Mouse (Mus musculus) heart, embryonic 14.5 days (tissue): ENCODE data around the gene Sdr9c7. TPM values are rescaled to one million over a fixed set of nuclear protein-coding genes. Genes with fewer than 3 reads are reported as not detected.

ENCODE experiments used
- ATAC-seq: fragments of 200-750 bp; cut with Nextera tagmentation; 2 replicates; pipeline ENCODE4 v1.8.0; 2017; ENCODE audit warnings: low read depth, moderate TSS enrichment; ENCODE audit not compliant: insufficient number of reproducible peaks, insufficient read depth, low FRiP score
- H3K27ac ChIP-seq, 2 experiments: fragments of 200-500 bp in 1 of 2; fragments of 300-500 bp in 1 of 2; sonication (generic) in 1 of 2; replicated peaks in 1 of 2; 2 replicates each; pipeline ENCODE4 v1.5.1; 2012 to 2014; ENCODE audit warnings: low read depth in 2 of 2, low read length in 2 of 2, control low read depth in 1 of 2, mild to moderate bottlenecking in 1 of 2, mixed read lengths in 1 of 2; ENCODE audit not compliant: control insufficient read depth in 1 of 2, insufficient read depth in 1 of 2
- H3K27me3 ChIP-seq: fragments of 300-500 bp; sonication (generic); 2 replicates; pipeline ENCODE4 v1.6.1; 2014; ENCODE audit warnings: mild to moderate bottlenecking, low read length, control low read depth; ENCODE audit not compliant: control insufficient read depth, insufficient read depth
- H3K36me3 ChIP-seq: fragments of 300-500 bp; sonication (generic); 2 replicates; pipeline ENCODE4 v1.6.1; 2014; ENCODE audit warnings: mild to moderate bottlenecking, control low read depth, low read length, mixed read lengths; ENCODE audit not compliant: control insufficient read depth, insufficient read depth
- H3K4me1 ChIP-seq, 2 experiments: fragments of 200-500 bp in 1 of 2; fragments of 300-500 bp in 1 of 2; sonication (generic) in 1 of 2; 2 replicates each; pipeline ENCODE4 v1.6.1; 2012 to 2014; ENCODE audit warnings: low read length in 2 of 2, control low read depth in 1 of 2, mixed read lengths in 1 of 2; ENCODE audit not compliant: control insufficient read depth in 2 of 2, insufficient read depth in 2 of 2
- H3K4me2 ChIP-seq: fragments of 300-500 bp; sonication (generic); 2 replicates; pipeline ENCODE4 v1.6.1; 2014; ENCODE audit warnings: mild to moderate bottlenecking, low read length
- H3K4me3 ChIP-seq, 2 experiments: fragments of 200-500 bp in 1 of 2; fragments of 300-500 bp in 1 of 2; sonication (generic) in 1 of 2; 2 replicates each; pipeline ENCODE4 v1.5.1; 2012 to 2014; ENCODE audit warnings: low read length in 2 of 2, mild to moderate bottlenecking in 2 of 2, control low read depth in 1 of 2, low read depth in 1 of 2, moderate library complexity in 1 of 2; ENCODE audit not compliant: control insufficient read depth in 1 of 2, insufficient read depth in 1 of 2
- H3K9ac ChIP-seq: fragments of 300-500 bp; sonication (generic); 2 replicates; pipeline ENCODE4 v1.6.1; 2014; ENCODE audit warnings: mild to moderate bottlenecking, low read length
- H3K9me3 ChIP-seq: fragments of 300-500 bp; sonication (generic); 2 replicates; pipeline ENCODE4 v1.6.1; 2016; ENCODE audit warnings: low read length, control low read depth; ENCODE audit not compliant: control insufficient read depth
- WGBS: fragments of 180-500 bp; shearing (Covaris S2); extraction: QIAGEN DNeasy Blood & Tissue Kit; methylation state at CpG from one replicate; pipeline ENCODE4 v1.1.7; 2014; 5-methylcytosine and 5-hydroxymethylcytosine counted together
- polyA plus RNA-seq: library from polyadenylated mRNA; unstranded; fragments of >200 nt; fragmentation: Nextera tagmentation; extraction: Ambion mirVana; gene quantifications from 2 replicates; pipeline ENCODE4 v1.2.1, GENCODE M21; 2014

Gene Sdr9c7
- polyA plus RNA-seq, 1 experiment from 2014 or later, result not detected

GRCm38 (mm10) chr10:127878262-127879057, 19.9 kb upstream of the Sdr9c7 start:
- WGBS, result 50% methylated on average over 3 of the region's 3 CpGs
- H3K36me3 ChIP-seq, result no peaks in the 10 kb centered on the region
- no peaks in the 10 kb centered on the region for H3K27me3 ChIP-seq
- H3K4me3 ChIP-seq, result no peak overlapping the region
- H3K4me2 ChIP-seq, result no peak overlapping the region
- H3K27ac ChIP-seq, result no peak overlapping the region
- ATAC-seq, result no peak; the same call in 1 of the 2 replicates
- H3K4me1 ChIP-seq, result peaks cover 5 to 7% of the 10 kb centered on the region in 2 experiments
- H3K9me3 ChIP-seq, result no peaks in the 10 kb centered on the region
- no peak overlapping the region for H3K9ac ChIP-seq

DNA sequence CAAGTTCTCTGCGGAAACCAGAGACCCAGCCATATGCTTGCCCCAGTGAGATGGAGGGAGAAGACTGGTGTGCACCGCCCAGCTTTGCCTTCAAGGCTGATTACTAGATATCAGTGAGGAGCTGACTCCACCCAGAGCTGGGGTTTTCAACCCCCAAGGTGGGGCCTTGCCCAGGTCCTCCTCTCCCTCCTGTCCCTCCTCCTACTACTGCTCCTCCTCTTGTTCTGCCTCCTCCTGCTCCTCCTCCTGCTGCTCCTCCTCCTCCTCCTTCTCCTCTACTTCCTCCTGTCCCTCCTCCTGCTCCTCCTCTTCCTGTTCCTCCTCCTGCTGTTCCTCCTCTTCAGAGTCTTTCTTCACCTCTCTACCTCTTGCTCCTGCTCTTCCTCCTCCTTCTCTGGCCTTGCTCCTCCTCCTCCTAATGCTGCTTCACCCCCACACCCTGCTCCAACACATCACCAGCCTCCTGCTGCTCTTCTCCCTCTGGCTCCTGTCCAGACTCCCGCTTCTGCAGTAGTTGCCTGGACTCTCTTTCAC, 19.1 kb upstream of the Sdr9c7 start:
- H3K9me3 ChIP-seq, result no peaks in the 10 kb centered on the region

DNA sequence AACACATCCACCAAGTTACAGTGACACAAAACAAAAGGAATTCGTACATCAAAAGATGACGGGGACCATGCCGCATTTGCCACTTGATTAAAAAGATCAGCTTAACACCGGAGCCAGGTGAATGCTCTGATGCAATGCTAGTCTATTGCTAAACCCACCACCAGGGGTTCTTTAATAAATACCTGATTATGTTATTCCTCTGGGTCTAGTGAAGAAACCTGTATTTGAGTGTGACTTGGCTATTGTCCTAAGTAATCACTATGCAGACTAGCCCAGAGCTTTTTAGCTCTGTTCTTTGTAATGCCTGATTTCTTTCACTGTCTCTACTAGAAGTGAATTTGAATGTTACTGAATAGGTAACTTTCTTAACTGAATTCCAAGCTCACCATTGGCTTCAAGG, 17.3 kb upstream of the Sdr9c7 start:
- Histone ChIP-seq H3K4me2 (no peak overlapping the region), H3K9me3 (no peaks in the 10 kb centered on the region), H3K4me1 (peaks cover 5 to 7% of the 10 kb centered on the region in 2 experiments), H3K27ac (no peak overlapping the region), H3K4me3 (no peak overlapping the region), H3K36me3 (no peaks in the 10 kb centered on the region), H3K27me3 (no peaks in the 10 kb centered on the region), H3K9ac (no peak overlapping the region)
- WGBS, result 79% methylated on average over 4 of the region's 4 CpGs
- no peak for ATAC-seq

More for the DNA sequence above, 19.1 kb upstream of the Sdr9c7 start:
- Histone ChIP-seq H3K4me3 (no peak overlapping the region), H3K4me2 (no peak overlapping the region), H3K36me3 (no peaks in the 10 kb centered on the region), H3K27me3 (no peaks in the 10 kb centered on the region), H3K27ac (peak overlapping the region in 1 of 2 experiments; percentile 14; a peak in 1 of 4 replicates), H3K4me1 (peaks cover 5 to 7% of the 10 kb centered on the region in 2 experiments), H3K9ac (no peak overlapping the region)
- WGBS, result 64% methylated on average over 3 of the region's 3 CpGs
- no peak for ATAC-seq

GRCm38 (mm10) chr10:127886551-127886950, 11.8 kb upstream of the Sdr9c7 start:
- no peak overlapping the region for H3K4me2 ChIP-seq
- no peaks in the 10 kb centered on the region for H3K4me1 ChIP-seq
- H3K27ac ChIP-seq, result no peak overlapping the region
- no peaks in the 10 kb centered on the region for H3K36me3 ChIP-seq
- H3K9me3 ChIP-seq, result no peaks in the 10 kb centered on the region
- no peak overlapping the region for H3K9ac ChIP-seq
- ATAC-seq, result no peak
- WGBS, result 62% methylated on average over 1 of the region's 1 CpGs
- H3K4me3 ChIP-seq, result no peak overlapping the region
- H3K27me3 ChIP-seq, result no peaks in the 10 kb centered on the region

GRCm38 (mm10) chr10:127886971-127887370, 11.3 kb upstream of the Sdr9c7 start:
- H3K4me1 ChIP-seq, result no peaks in the 10 kb centered on the region
- H3K27ac ChIP-seq, result no peak overlapping the region
- H3K36me3 ChIP-seq, result no peaks in the 10 kb centered on the region
- no peaks in the 10 kb centered on the region for H3K9me3 ChIP-seq
- no peaks in the 10 kb centered on the region for H3K27me3 ChIP-seq
- H3K4me3 ChIP-seq, result no peak overlapping the region
- H3K4me2 ChIP-seq, result no peak overlapping the region
- ATAC-seq, result no peak
- 81% methylated on average over 4 of the region's 4 CpGs for WGBS
- H3K9ac ChIP-seq, result no peak overlapping the region

GRCm38 (mm10) chr10:127888605-127889004, 9.7 kb upstream of the Sdr9c7 start, which contains the start of gene Rdh7:
TSS of gene Rdh7 (minus strand) at chr10:127888817.
- no peak within 1 kb of the TSS for H3K9ac ChIP-seq
- H3K4me2 ChIP-seq, result no peak within 1 kb of the TSS
- H3K27me3 ChIP-seq, result no peaks in the 10 kb centered on the region
- H3K36me3 ChIP-seq, result no peaks in the 10 kb centered on the region
- no peaks in the 10 kb centered on the region; a peak in 1 of 4 replicates for H3K4me1 ChIP-seq
- ATAC-seq, result no peak
- no peaks in the 10 kb centered on the region for H3K9me3 ChIP-seq
- H3K27ac ChIP-seq, result no peak within 1 kb of the TSS
- H3K4me3 ChIP-seq, result no peak within 1 kb of the TSS

DNA sequence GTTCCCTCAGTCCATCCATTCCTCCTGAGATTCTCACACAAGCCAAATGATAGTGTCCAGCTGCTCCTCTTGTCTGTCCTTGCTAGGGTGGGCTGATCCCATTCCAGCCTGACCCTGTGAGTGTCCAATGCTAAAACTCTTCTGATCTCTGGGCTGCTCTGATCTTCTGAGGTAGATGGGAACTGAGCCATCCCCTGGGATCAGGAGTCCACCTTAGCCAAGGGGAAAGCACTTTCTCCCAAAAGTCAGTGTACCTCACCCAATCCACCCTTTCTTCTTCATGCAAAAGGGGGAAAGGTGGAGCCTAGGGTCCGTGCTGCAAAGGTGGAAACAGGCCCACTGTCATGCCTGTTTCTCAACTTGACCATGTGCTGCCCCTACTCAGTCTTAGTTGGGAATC, 6.8 kb upstream of the Sdr9c7 start:
- Histone ChIP-seq H3K4me3 (no peak overlapping the region), H3K27ac (no peak overlapping the region), H3K36me3 (no peaks in the 10 kb centered on the region), H3K27me3 (no peaks in the 10 kb centered on the region), H3K9ac (no peak overlapping the region), H3K4me2 (no peak overlapping the region), H3K4me1 (no peaks in the 10 kb centered on the region; a peak in 1 of 4 replicates), H3K9me3 (no peaks in the 10 kb centered on the region)
- no peak for ATAC-seq
- WGBS, result 88% methylated on average over 1 of the region's 1 CpGs
